Mouse (Mus musculus): Measurements from ENCODE around the gene Acap2. TPM values are rescaled to one million over a fixed set of nuclear protein-coding genes. Genes with fewer than 3 reads are reported as not detected.

Gene Acap2
- total RNA-seq, 4 experiments from 2014 or later: 4.7 to 8.3 (median 6.8) TPM

DNA sequence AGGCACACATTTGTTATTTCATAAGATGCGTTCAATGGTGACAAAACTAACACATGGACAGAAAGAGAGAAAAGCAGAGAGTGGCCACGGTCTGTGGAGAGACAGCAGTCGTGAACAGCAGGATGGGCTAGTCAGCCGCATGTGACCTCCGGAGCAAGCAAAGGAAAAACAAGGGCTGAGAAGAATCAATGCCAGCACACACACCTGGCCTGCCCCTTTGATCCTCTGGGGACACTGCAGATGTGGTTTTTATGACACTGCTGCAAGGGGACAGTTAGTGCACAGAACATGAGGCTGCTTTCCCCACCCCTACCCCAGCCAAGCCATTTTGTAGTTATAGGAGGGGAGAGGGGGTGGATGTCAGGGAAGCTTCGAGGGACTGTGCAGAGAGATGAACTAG, 152.9 kb downstream of the Acap2 start:
- no peak for DNase-seq (ENCODE audit: low spot score in 2 of 2)

DNA sequence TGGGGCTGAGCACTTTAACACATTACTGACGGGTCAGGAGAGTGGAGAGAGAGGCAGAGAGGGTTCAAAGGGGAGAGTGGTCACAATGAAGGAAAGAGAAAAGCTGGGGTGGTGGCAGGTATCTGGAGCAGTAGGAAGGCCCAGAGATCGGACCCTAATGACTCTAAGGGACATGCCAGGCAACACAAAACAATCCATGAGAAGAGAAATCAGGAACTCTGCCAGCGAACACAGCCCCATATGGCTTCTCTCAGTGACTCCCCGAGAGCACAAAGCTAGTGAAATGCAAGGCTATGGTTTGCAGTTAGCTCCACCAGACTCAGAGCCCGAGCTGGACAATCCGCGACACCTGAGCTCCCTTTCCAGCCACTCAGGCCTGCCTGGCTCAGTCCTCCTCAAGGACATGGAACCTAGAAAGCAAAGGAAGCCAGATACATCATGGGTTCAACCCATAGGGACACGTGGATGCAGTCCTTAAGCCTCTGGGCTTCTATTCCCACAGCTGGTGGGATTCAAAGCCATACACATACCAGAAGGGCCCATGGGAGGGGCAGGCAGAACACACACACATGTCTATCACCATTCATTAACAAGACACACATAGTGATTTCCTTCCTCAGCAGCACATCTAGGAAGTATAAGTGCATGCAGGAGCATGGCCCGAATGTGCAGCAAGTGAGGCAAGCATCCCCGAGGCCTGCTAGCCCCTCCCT, 153.7 kb downstream of the Acap2 start:
- DNase-seq (ENCODE audit: low spot score in 2 of 2): no peak

DNA sequence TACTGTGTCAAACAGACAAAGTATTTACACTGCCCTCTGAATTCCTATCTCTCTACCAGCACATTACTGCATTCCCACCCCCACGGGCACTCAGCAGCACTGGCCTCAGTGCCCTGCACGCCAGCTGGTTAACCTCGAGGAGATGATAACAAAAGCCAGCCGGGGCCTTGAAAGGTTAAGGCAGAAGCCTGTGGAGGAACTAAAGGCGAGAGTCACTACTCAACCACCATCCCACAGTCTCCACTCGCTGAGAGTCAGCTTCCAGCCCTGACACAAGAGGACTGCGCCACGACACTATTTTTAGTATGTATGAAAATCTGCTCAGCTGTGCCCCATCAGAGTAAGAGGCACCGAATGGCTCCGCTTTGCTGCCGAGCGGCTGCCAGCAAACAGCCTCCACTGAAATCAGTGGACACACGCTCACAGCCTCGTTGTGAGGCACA, 154.8 kb downstream of the Acap2 start:
- DNase-seq (ENCODE audit: low spot score in 2 of 2): no peak

DNA sequence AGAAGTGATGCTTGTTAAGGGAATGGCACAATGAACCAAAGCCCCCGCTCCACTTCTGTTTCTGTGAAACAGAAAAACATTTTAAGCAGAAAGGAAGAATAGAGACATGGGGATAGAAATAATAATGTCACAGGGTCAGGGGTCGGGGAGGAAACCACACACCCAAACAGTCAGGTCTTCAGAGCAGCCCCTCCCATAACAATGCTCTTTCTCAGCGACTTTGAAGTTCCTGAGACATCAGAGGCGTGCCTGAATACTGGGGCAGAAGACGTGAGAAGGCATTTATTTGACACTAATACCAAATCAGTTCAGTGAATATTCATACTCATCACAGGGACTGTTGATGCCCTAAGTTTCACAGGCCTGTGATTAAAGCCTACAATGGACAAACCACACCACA, 155.8 kb downstream of the Acap2 start:
- no peak for DNase-seq (ENCODE audit: low spot score in 2 of 2)

DNA sequence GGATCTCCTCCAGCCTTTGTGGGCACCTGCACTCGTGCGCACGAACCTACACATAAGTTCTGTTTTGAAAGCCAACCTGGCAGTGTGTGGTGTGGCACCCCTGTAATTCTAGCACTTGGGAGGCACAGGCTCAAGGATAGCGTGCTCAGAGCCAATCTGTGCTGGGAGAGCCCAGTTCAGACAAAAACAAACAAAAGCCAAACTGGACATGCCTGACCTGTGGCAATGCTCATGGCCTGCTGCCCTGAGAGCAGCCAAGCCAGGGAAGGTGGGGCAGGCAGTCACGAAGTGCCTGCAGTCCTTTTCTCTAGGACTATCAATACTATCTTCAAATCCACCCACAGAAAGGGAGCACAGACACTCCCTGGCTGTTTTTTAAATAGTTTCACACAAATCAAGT, 157.9 kb downstream of the Acap2 start:
- no peak for DNase-seq (ENCODE audit: low spot score in 2 of 2)

Other genes starting within 250 kb of the Acap2 start
- 1 to 10 TPM; 2.8 to 3.6 (median 3.0) TPM for gene Xxylt1, start 119.8 kb downstream of the Acap2 start, total RNA-seq (2022)
- 10 to 100 TPM; 71.4 to 96.4 (median 80.9) TPM for gene Ppp1r2, start 74.0 kb upstream of the Acap2 start, total RNA-seq (2022)
- 10 to 100 TPM; 12.2 to 60.0 (median 32.3) TPM for gene Apod, start 113.6 kb upstream of the Acap2 start, total RNA-seq (2022)
- 10 to 100 TPM; 59.5 to 93.6 (median 76.7) TPM for gene Bdh1, start 221.0 kb upstream of the Acap2 start, total RNA-seq (2022)

Measured in gastrocnemius, adult 8-10 months (tissue).